Mouse (Mus musculus): ENCODE measurements around the gene Gramd1b. TPM values are rescaled to one million over a fixed set of nuclear protein-coding genes. Genes with fewer than 3 reads are reported as not detected.

The Gramd1b gene
- polyA plus RNA-seq, 1 experiment from 2014 or later = 5.7 TPM

- H3K4me3 ChIP-seq (replicated peaks) = no peak overlapping the region
- no peaks in the 10 kb centered on the region for H3K36me3 ChIP-seq
- H3K27me3 ChIP-seq = no peaks in the 10 kb centered on the region
- no peak overlapping the region for H3K4me2 ChIP-seq (replicated peaks)
- H3K9ac ChIP-seq = no peak overlapping the region
- ATAC-seq (ENCODE audit: insufficient number of reproducible peaks, low FRiP score, low TSS enrichment, low read depth) = no peak
- H3K9me3 ChIP-seq (replicated peaks) = no peaks in the 10 kb centered on the region
- no peak overlapping the region for H3K27ac ChIP-seq (replicated peaks)
- H3K4me1 ChIP-seq = peaks cover 25% of the 10 kb centered on the region
- 82% methylated on average over 7 of the region's 7 CpGs for WGBS
Measured at GRCm38 (mm10) chr9:40342101-40342500, 189.1 kb downstream of the Gramd1b start.

GRCm38 (mm10) chr9:40339578-40339977, 191.6 kb downstream of the Gramd1b start:
- H3K36me3 ChIP-seq = no peaks in the 10 kb centered on the region
- H3K9ac ChIP-seq = no peak overlapping the region
- no peak overlapping the region for H3K27ac ChIP-seq (replicated peaks)
- H3K27me3 ChIP-seq = no peaks in the 10 kb centered on the region
- no peaks in the 10 kb centered on the region for H3K9me3 ChIP-seq (replicated peaks)
- no peak overlapping the region for H3K4me3 ChIP-seq (replicated peaks)
- WGBS = 65% methylated on average over 9 of the region's 9 CpGs
- H3K4me2 ChIP-seq (replicated peaks) = no peak overlapping the region
- peaks cover 4% of the 10 kb centered on the region; the same call in 1 of the 2 replicates for H3K4me1 ChIP-seq
- no peak for ATAC-seq (ENCODE audit: insufficient number of reproducible peaks, low FRiP score, low TSS enrichment, low read depth)

GRCm38 (mm10) chr9:40337131-40337820, 193.9 kb downstream of the Gramd1b start:
- Histone ChIP-seq H3K4me2 (replicated peaks) (no peak overlapping the region), H3K9ac (no peak overlapping the region), H3K4me3 (replicated peaks) (no peak overlapping the region), H3K27me3 (no peaks in the 10 kb centered on the region), H3K4me1 (peaks cover 4% of the 10 kb centered on the region; the same call in 1 of the 2 replicates), H3K27ac (replicated peaks) (no peak overlapping the region), H3K9me3 (replicated peaks) (no peaks in the 10 kb centered on the region), H3K36me3 (no peaks in the 10 kb centered on the region; the same call in 1 of the 2 replicates)
- WGBS = 72% methylated on average over 4 of the region's 4 CpGs
- no peak for ATAC-seq (ENCODE audit: insufficient number of reproducible peaks, low FRiP score, low TSS enrichment, low read depth)

- Histone ChIP-seq H3K9me3 (replicated peaks) (no peaks in the 10 kb centered on the region), H3K9ac (no peak overlapping the region), H3K4me3 (replicated peaks) (no peak overlapping the region), H3K4me2 (replicated peaks) (no peak overlapping the region), H3K4me1 (peaks cover 4% of the 10 kb centered on the region; the same call in 1 of the 2 replicates), H3K36me3 (no peaks in the 10 kb centered on the region; the same call in 1 of the 2 replicates), H3K27me3 (no peaks in the 10 kb centered on the region), H3K27ac (replicated peaks) (no peak overlapping the region)
- 62% methylated on average over 5 of the region's 5 CpGs for WGBS
- ATAC-seq (ENCODE audit: insufficient number of reproducible peaks, low FRiP score, low TSS enrichment, low read depth) = no peak
Measured at GRCm38 (mm10) chr9:40336701-40337100, 194.5 kb downstream of the Gramd1b start.

GRCm38 (mm10) chr9:40334617-40335016, 196.6 kb downstream of the Gramd1b start:
- no peaks in the 10 kb centered on the region; the same call in 1 of the 2 replicates for H3K36me3 ChIP-seq
- H3K9me3 ChIP-seq (replicated peaks) = no peaks in the 10 kb centered on the region
- no peaks in the 10 kb centered on the region for H3K27me3 ChIP-seq
- H3K4me3 ChIP-seq (replicated peaks) = no peak overlapping the region
- H3K4me2 ChIP-seq (replicated peaks) = no peak overlapping the region
- H3K4me1 ChIP-seq = 0 out of 2 replicates have a peak, but pooled peaks cover under 1% of the 10 kb centered on the region
- 68% methylated on average over 2 of the region's 2 CpGs for WGBS
- H3K27ac ChIP-seq (replicated peaks) = no peak overlapping the region
- H3K9ac ChIP-seq = no peak overlapping the region
- no peak for ATAC-seq (ENCODE audit: insufficient number of reproducible peaks, low FRiP score, low TSS enrichment, low read depth)

GRCm38 (mm10) chr9:40333649-40334396, 197.4 kb downstream of the Gramd1b start:
- Histone ChIP-seq H3K4me2 (replicated peaks) (no peak overlapping the region), H3K36me3 (no peaks in the 10 kb centered on the region; the same call in 1 of the 2 replicates), H3K27me3 (no peaks in the 10 kb centered on the region), H3K9me3 (replicated peaks) (no peaks in the 10 kb centered on the region), H3K4me1 (no peaks in the 10 kb centered on the region), H3K9ac (no peak overlapping the region), H3K4me3 (replicated peaks) (no peak overlapping the region), H3K27ac (replicated peaks) (no peak overlapping the region)
- WGBS = 56% methylated on average over 9 of the region's 9 CpGs
- no peak for ATAC-seq (ENCODE audit: insufficient number of reproducible peaks, low FRiP score, low TSS enrichment, low read depth)

GRCm38 (mm10) chr9:40332731-40333648, 198.2 kb downstream of the Gramd1b start:
- H3K4me3 ChIP-seq (replicated peaks) = no peak overlapping the region
- no peaks in the 10 kb centered on the region for H3K4me1 ChIP-seq
- no peaks in the 10 kb centered on the region for H3K27me3 ChIP-seq
- no peak overlapping the region for H3K9ac ChIP-seq
- WGBS = 85% methylated on average over 31 of the region's 31 CpGs
- no peak overlapping the region for H3K4me2 ChIP-seq (replicated peaks)
- no peaks in the 10 kb centered on the region; the same call in 1 of the 2 replicates for H3K36me3 ChIP-seq
- no peak for ATAC-seq (ENCODE audit: insufficient number of reproducible peaks, low FRiP score, low TSS enrichment, low read depth)
- H3K9me3 ChIP-seq (replicated peaks) = no peaks in the 10 kb centered on the region
- H3K27ac ChIP-seq (replicated peaks) = no peak overlapping the region

- H3K36me3 ChIP-seq = no peaks in the 10 kb centered on the region; the same call in 1 of the 2 replicates
- H3K4me3 ChIP-seq (replicated peaks) = no peak overlapping the region
- H3K9me3 ChIP-seq (replicated peaks) = no peaks in the 10 kb centered on the region
- no peak overlapping the region for H3K27ac ChIP-seq (replicated peaks)
- no peak overlapping the region for H3K4me2 ChIP-seq (replicated peaks)
- WGBS = 82% methylated on average over 4 of the region's 4 CpGs
- H3K4me1 ChIP-seq = no peaks in the 10 kb centered on the region
- no peak overlapping the region for H3K9ac ChIP-seq
- ATAC-seq (ENCODE audit: insufficient number of reproducible peaks, low FRiP score, low TSS enrichment, low read depth) = no peak
- no peaks in the 10 kb centered on the region for H3K27me3 ChIP-seq
Measured at GRCm38 (mm10) chr9:40332326-40332725, 198.9 kb downstream of the Gramd1b start.

GRCm38 (mm10) chr9:40331411-40332286, 199.5 kb downstream of the Gramd1b start:
- ATAC-seq (ENCODE audit: insufficient number of reproducible peaks, low FRiP score, low TSS enrichment, low read depth) = no peak
- H3K27me3 ChIP-seq = no peaks in the 10 kb centered on the region
- H3K9me3 ChIP-seq (replicated peaks) = no peaks in the 10 kb centered on the region
- no peaks in the 10 kb centered on the region for H3K4me1 ChIP-seq
- no peak overlapping the region for H3K27ac ChIP-seq (replicated peaks)
- H3K9ac ChIP-seq = no peak overlapping the region
- no peaks in the 10 kb centered on the region; the same call in 1 of the 2 replicates for H3K36me3 ChIP-seq
- H3K4me3 ChIP-seq (replicated peaks) = no peak overlapping the region
- WGBS = 87% methylated on average over 15 of the region's 15 CpGs
- no peak overlapping the region for H3K4me2 ChIP-seq (replicated peaks)
